Mouse (Mus musculus): ENCODE results near the gene Adamts14.

GRCm38 (mm10) chr10:61285271-61285670, 12.0 kb upstream of the Adamts14 start:
- no peak for TF ChIP-seq TAL1 (conservative IDR thresholded peaks at IDR 0.05; ENCODE audit: low read depth, low read length)
- no peak for TF ChIP-seq CTCF (IDR thresholded peaks at IDR 0.05; ENCODE audit: low read depth, low read length)
- no peak for TF ChIP-seq POLR2AphosphoS5 (IDR thresholded peaks at IDR 0.05; ENCODE audit: insufficient replicate concordance, low read depth, low read length)
- no peak for TF ChIP-seq GATA1 (IDR thresholded peaks at IDR 0.05; ENCODE audit: borderline replicate concordance, low read length)
